Mouse (Mus musculus) E14TG2a.4 (cell line): ENCODE data around the gene Scin.

Source experiments
- CTCF ChIP-seq: conservative IDR thresholded peaks from 2 replicates; pipeline ENCODE4 v1.5.1; 2014; ENCODE audit warnings: low read length
- POU5F1 ChIP-seq: IDR thresholded peaks from 2 replicates; pipeline ENCODE4 v1.6.1; 2014; ENCODE audit warnings: low read length, borderline replicate concordance

DNA sequence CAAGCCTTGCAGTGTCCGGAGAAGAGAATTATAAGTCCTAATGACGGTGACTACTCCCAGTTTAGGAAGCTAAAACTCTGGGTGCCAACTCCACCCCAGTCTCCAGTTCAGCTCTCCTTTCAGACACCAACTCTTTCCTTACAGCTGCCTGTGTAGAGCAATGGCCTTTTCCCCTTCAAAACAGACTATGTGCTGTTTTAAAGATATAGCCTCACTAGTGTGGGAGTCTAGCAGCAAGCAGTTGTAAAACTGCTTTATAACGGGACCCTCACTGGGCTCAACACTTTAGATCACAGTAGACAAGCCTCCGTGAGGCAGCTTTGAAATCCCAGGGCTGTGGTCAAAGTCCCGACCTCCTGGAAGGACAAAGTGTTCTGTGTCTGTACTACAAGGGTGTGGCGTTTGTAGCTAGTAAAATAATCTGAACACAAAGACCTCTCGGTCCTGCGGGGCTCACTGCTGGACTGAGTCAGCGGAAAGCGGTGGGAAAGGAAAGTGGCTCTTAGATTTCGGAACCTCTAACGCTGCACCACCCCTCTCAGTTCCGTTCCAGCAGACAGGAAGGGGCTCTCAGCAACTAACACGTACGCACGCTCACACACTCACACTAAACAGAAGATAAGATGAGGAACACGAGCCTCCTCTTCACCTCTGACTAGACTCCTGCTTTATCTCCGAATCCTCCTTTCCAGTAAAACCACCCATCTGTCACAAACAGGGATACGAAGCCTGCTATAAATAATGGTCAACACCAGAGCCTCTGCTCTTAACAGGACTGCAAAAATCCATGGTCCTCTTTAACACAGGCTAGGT is 117.2 kb downstream of the Scin start:
- TF ChIP-seq CTCF (no peak), POU5F1 (no peak)
